ENCODE assay signal across 13 mouse cellular contexts in the genomic region with DNA sequence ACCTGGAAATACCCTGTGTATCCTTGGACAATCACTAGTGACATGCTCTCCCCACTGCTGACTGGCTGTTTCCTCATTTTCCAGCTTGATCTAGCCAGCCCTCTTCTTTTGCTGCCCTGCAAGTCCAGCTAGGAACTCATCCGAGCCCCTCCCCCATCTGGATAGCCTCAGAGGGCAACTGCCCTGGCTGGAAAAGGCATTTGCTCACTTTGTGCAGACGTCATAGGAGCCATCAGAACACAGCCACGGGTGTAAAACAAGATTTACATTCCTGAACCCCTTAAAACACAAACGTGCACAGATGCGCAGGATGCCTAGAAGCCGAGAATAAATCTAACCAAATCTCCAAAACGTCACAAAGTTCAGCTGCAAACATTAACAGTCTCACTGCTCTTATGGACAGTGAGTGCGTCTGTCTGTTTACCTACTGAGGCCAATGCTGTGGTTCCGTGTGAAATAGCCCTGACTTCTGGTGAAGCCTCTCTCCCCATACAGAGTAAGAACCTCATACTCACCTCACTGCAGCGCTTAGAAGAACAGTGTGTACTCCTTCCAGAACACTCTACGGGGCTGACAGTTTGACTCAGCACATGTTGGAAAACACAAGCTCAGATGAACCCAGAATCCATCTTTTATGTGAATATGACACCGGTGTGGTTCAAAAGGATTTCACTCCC.
DNase-seq lines count a peak whose midpoint lies in the region; ATAC-seq lines count a peak whose summit lies in the region.
"Had no signal": no experiment of that assay in that cellular context is flagged by ENCODE, and none has a peak within 500 bp of the region (broad histone marks: within the 10 kb centered on the region; RNA-seq: fewer than 3 reads in every experiment).

No protein-coding gene starts in this region.

- no peak overlapping the region for H3K4me3 ChIP-seq in limb, embryonic 11.5 days (ENCODE audit: low read depth, low read length)
- H3K4me3 ChIP-seq in limb, embryonic 10.5 days: no peak overlapping the region
- H3K4me3 ChIP-seq in intestine, embryonic 16.5 days (ENCODE audit: low read length): no peak overlapping the region
- H3K4me3 ChIP-seq in stomach, embryonic 14.5 days (ENCODE audit: low read depth, low read length): no peak overlapping the region
- H3K4me3 ChIP-seq: erythroblast, embryonic 14.5 days had no signal

- peak; percentile 20 for DNase-seq in gastrocnemius, postnatal 25 days
- DNase-seq in gastrocnemius, postnatal 4 days (ENCODE audit: low spot score in 2 of 2): no peak
- peak; percentile 46 for DNase-seq in limb, embryonic 11.5 days (ENCODE audit: low spot score)
- no peak for DNase-seq in limb, embryonic 10.5 days (ENCODE audit: low spot score)
- DNase-seq in left cerebral cortex, adult 11 months (ENCODE audit: low spot score): no peak
- no peak for DNase-seq in Muller cell, postnatal 12 days (ENCODE audit: inconsistent ontology term)
- DNase-seq: adrenal gland, postnatal 36 days; B cell, adult 2 months; cerebellum, adult 8-10 months; midbrain, embryonic 14.5 days had no signal

- no peak overlapping the region for H3K9ac ChIP-seq in limb, embryonic 11.5 days (ENCODE audit: low read length)
- no peak overlapping the region for H3K9ac ChIP-seq in intestine, embryonic 16.5 days (ENCODE audit: low read depth, low read length)
- H3K9ac ChIP-seq in stomach, embryonic 14.5 days (replicated peaks; ENCODE audit: low read depth, low read length): no peak overlapping the region

- no peak for ATAC-seq in limb, embryonic 11.5 days (ENCODE audit: insufficient number of reproducible peaks, low FRiP score, low TSS enrichment, low read depth)
- peak; percentile 40; the same call in 1 of the 2 replicates for ATAC-seq in intestine, embryonic 16.5 days
- ATAC-seq in stomach, embryonic 14.5 days (ENCODE audit: insufficient number of reproducible peaks, insufficient read depth, low FRiP score, low read depth): no peak

- no peak overlapping the region for H3K4me2 ChIP-seq in limb, embryonic 11.5 days (ENCODE audit: low read depth, severe bottlenecking)
- no peak overlapping the region for H3K4me2 ChIP-seq in intestine, embryonic 16.5 days (ENCODE audit: low read depth, low read length)
- H3K4me2 ChIP-seq in stomach, embryonic 14.5 days (replicated peaks; ENCODE audit: low read depth, low read length): no peak overlapping the region

- H3K36me3 ChIP-seq in limb, embryonic 11.5 days (ENCODE audit: control insufficient read depth, insufficient read depth, low read length): no peaks in the 10 kb centered on the region
- H3K36me3 ChIP-seq in limb, embryonic 10.5 days: no peaks in the 10 kb centered on the region
- H3K36me3 ChIP-seq in intestine, embryonic 16.5 days (ENCODE audit: control insufficient read depth, insufficient read depth, low read length): no peaks in the 10 kb centered on the region
- H3K36me3 ChIP-seq in stomach, embryonic 14.5 days (ENCODE audit: control insufficient read depth, insufficient read depth, low read length): no peaks in the 10 kb centered on the region

- no peak overlapping the region for H3K27ac ChIP-seq in limb, embryonic 11.5 days (replicated peaks; ENCODE audit: low read depth, low read length)
- H3K27ac ChIP-seq in limb, embryonic 10.5 days: no peak overlapping the region
- peak overlapping the region; percentile 14; the same call in 1 of the 2 replicates for H3K27ac ChIP-seq in intestine, embryonic 16.5 days (ENCODE audit: low read length)
- peak overlapping the region; percentile 70 for H3K27ac ChIP-seq in stomach, embryonic 14.5 days (ENCODE audit: low read length)

- no peaks in the 10 kb centered on the region for H3K9me3 ChIP-seq in limb, embryonic 11.5 days (ENCODE audit: control insufficient read depth, low read length)
- no peaks in the 10 kb centered on the region for H3K9me3 ChIP-seq in limb, embryonic 10.5 days (replicated peaks)
- no peaks in the 10 kb centered on the region for H3K9me3 ChIP-seq in intestine, embryonic 16.5 days (ENCODE audit: control insufficient read depth, low read length)
- no peaks in the 10 kb centered on the region for H3K9me3 ChIP-seq in stomach, embryonic 14.5 days (ENCODE audit: control insufficient read depth, low read depth, low read length)

- 54% methylated on average over 12 of the region's 12 CpGs for WGBS in limb, embryonic 11.5 days
- WGBS in limb, embryonic 10.5 days: 61% methylated on average over 12 of the region's 12 CpGs
- 35% methylated on average over 12 of the region's 12 CpGs for WGBS in intestine, embryonic 16.5 days
- WGBS in stomach, embryonic 14.5 days: 30% methylated on average over 12 of the region's 12 CpGs

- H3K27me3 ChIP-seq in limb, embryonic 11.5 days (ENCODE audit: control insufficient read depth, insufficient read depth, low read length): no peaks in the 10 kb centered on the region
- no peaks in the 10 kb centered on the region for H3K27me3 ChIP-seq in limb, embryonic 10.5 days (ENCODE audit: low read depth, poor library complexity, severe bottlenecking)
- H3K27me3 ChIP-seq in intestine, embryonic 16.5 days (replicated peaks; ENCODE audit: control insufficient read depth, insufficient read depth, low read length): no peaks in the 10 kb centered on the region
- no peaks in the 10 kb centered on the region for H3K27me3 ChIP-seq in stomach, embryonic 14.5 days (ENCODE audit: control insufficient read depth, insufficient read depth, low read length)

- H3K4me1 ChIP-seq in limb, embryonic 11.5 days (ENCODE audit: control insufficient read depth, insufficient read depth, low read length): peaks cover 3% of the 10 kb centered on the region; the same call in 1 of the 2 replicates
- peaks cover 9% of the 10 kb centered on the region for H3K4me1 ChIP-seq in limb, embryonic 10.5 days
- 0 out of 2 replicates have a peak, but pooled peaks cover 7% of the 10 kb centered on the region for H3K4me1 ChIP-seq in intestine, embryonic 16.5 days (ENCODE audit: control insufficient read depth, insufficient read depth, low read length)
- H3K4me1 ChIP-seq in stomach, embryonic 14.5 days (ENCODE audit: control insufficient read depth, insufficient read depth, low read length): peaks cover 15% of the 10 kb centered on the region; the same call in 1 of the 2 replicates

Comparison
In these comparisons a context has a peak if more than half of its experiments do, and no peak if none do; other contexts are left out.
1. DNase-seq: peak in gastrocnemius, postnatal 25 days (single experiment) and limb, embryonic 11.5 days (single experiment); none in gastrocnemius, postnatal 4 days (0 of 2), limb, embryonic 10.5 days (single experiment), left cerebral cortex, adult 11 months (single experiment) and Muller cell, postnatal 12 days (single experiment).
2. H3K27ac ChIP-seq: peak in intestine, embryonic 16.5 days (single experiment) and stomach, embryonic 14.5 days (single experiment); none in limb, embryonic 11.5 days (single experiment) and limb, embryonic 10.5 days (single experiment).